Comparison of ENCODE assay signal across 8 mouse cellular contexts in genomic region chr6:72900952-72901351, GRCm38 (mm10). TPM values are rescaled to one million over a fixed set of nuclear protein-coding genes. Genes with fewer than 3 reads are reported as not detected.
DNase-seq lines count a peak whose midpoint lies in the region; ATAC-seq and TF ChIP-seq lines count a peak whose summit lies in the region.

No protein-coding gene starts in this region.

- intact Hi-C loops in gastrocnemius, adult 2 months (cut with DNase I), result no loop called here

- H3K27ac ChIP-seq in gastrocnemius, adult 2 months, result peak overlapping the region; percentile 99
- no peak overlapping the region for H3K27ac ChIP-seq in forebrain, embryonic 13.5 days
- H3K27ac ChIP-seq in liver, embryonic 14.5 days, result no peak overlapping the region

- H3K9ac ChIP-seq in forebrain, embryonic 13.5 days, result peak overlapping the region; percentile 99; the same call in 1 of the 2 replicates
- H3K9ac ChIP-seq in liver, embryonic 14.5 days (replicated peaks), result no peak overlapping the region

- no peak for DNase-seq in gastrocnemius, adult 2 months
- DNase-seq in gastrocnemius, adult 8-10 months (ENCODE audit: low spot score in 2 of 2), result no peak
- DNase-seq in ES-CJ7 (ENCODE audit: low read depth, low spot score), result peak; percentile 96
- no peak for DNase-seq in liver, embryonic 14.5 days (ENCODE audit: low read depth in 3 of 3, low spot score in 3 of 3)
- DNase-seq in spleen, adult 18-20 months, result no peak
- no peak for DNase-seq in thymus, adult 18-20 months
- no peak for DNase-seq in lung, postnatal 25 days (ENCODE audit: low spot score)

- TF ChIP-seq EP300 in liver, embryonic 14.5 days (IDR thresholded peaks at IDR 0.05; ENCODE audit: low read depth), result no peak

- H3K4me1 ChIP-seq in forebrain, embryonic 13.5 days, result peaks cover 29% of the 10 kb centered on the region
- H3K4me1 ChIP-seq in liver, embryonic 14.5 days (replicated peaks; ENCODE audit: control insufficient read depth in 2 of 2, insufficient read depth in 2 of 2, low read length in 1 of 2), result peaks cover 7 to 14% of the 10 kb centered on the region in 2 experiments

- no peak for ATAC-seq in forebrain, embryonic 13.5 days
- ATAC-seq in liver, embryonic 14.5 days (ENCODE audit: insufficient read depth), result no peak

- no peaks in the 10 kb centered on the region for H3K9me3 ChIP-seq in forebrain, embryonic 13.5 days (replicated peaks)
- no peaks in the 10 kb centered on the region for H3K9me3 ChIP-seq in liver, embryonic 14.5 days (ENCODE audit: control insufficient read depth, low read length)

- peak overlapping the region; percentile 78 for H3K4me2 ChIP-seq in forebrain, embryonic 13.5 days
- peak overlapping the region; percentile 92 for H3K4me2 ChIP-seq in liver, embryonic 14.5 days (ENCODE audit: low read depth)

- H3K4me3 ChIP-seq in gastrocnemius, adult 2 months, result peak overlapping the region; percentile 98
- H3K4me3 ChIP-seq in forebrain, embryonic 13.5 days, result peak overlapping the region; percentile 97
- peak overlapping the region; percentile 77 to 78; a peak in 3 of 4 replicates for H3K4me3 ChIP-seq in liver, embryonic 14.5 days (ENCODE audit: insufficient read depth in 1 of 2, low read depth in 2 of 2, low read length in 2 of 2)

- no peaks in the 10 kb centered on the region for H3K27me3 ChIP-seq in forebrain, embryonic 13.5 days
- H3K27me3 ChIP-seq in liver, embryonic 14.5 days (ENCODE audit: control insufficient read depth, insufficient read depth, low read length), result no peaks in the 10 kb centered on the region

- no peaks in the 10 kb centered on the region for H3K36me3 ChIP-seq in forebrain, embryonic 13.5 days (ENCODE audit: poor library complexity, severe bottlenecking)
- H3K36me3 ChIP-seq in liver, embryonic 14.5 days (replicated peaks; ENCODE audit: control insufficient read depth, insufficient read depth, low read depth), result peaks cover 3% of the 10 kb centered on the region; the same call in 1 of the 2 replicates

- WGBS in forebrain, embryonic 13.5 days, result 64% methylated on average over 7 of the region's 7 CpGs
- WGBS in liver, embryonic 14.5 days (ENCODE audit: insufficient replicate concordance), result 48% methylated on average over 7 of the region's 7 CpGs

- no peak for TF ChIP-seq CTCF in gastrocnemius, adult 2 months (IDR thresholded peaks at IDR 0.05)
- no peak for TF ChIP-seq CTCF in liver, embryonic 14.5 days (IDR thresholded peaks at IDR 0.05; ENCODE audit: low read depth)

RNA-seq across cellular contexts. Expression of gene Kcmf1, which starts 1.2 kb away (rescaled TPM):
- 100 to 1,000 TPM; 155 to 192 TPM for total RNA-seq in gastrocnemius, adult 2 months (2021)
- 100 to 1,000 TPM; 181 to 260 (median 210) TPM for total RNA-seq in gastrocnemius, adult 8-10 months (2022)
- polyA plus RNA-seq in forebrain, embryonic 13.5 days (2015; fragmentation: Nextera tagmentation; extraction: Ambion mirVana), result 28.4 and 28.8 TPM in 2 replicates
- 23.1 and 27.7 TPM in 2 replicates for polyA plus RNA-seq in liver, embryonic 14.5 days (2012; rRNA removed)
- 29.5 and 34.4 TPM in 2 replicates for polyA plus RNA-seq in liver, embryonic 14.5 days (2014; fragmentation: Nextera tagmentation; extraction: Ambion mirVana)

RNA-seq across cellular contexts. Expression of gene Tmsb10, which starts 57.6 kb away (rescaled TPM):
- total RNA-seq in gastrocnemius, adult 2 months (2021), result 10 to 100 TPM; 30.1 to 67.9 TPM
- 10 to 100 TPM; 16.2 to 39.9 (median 26.6) TPM for total RNA-seq in gastrocnemius, adult 8-10 months (2022)
- 3,443 and 4,664 TPM in 2 replicates for polyA plus RNA-seq in forebrain, embryonic 13.5 days (2015; fragmentation: Nextera tagmentation; extraction: Ambion mirVana)
- polyA plus RNA-seq in liver, embryonic 14.5 days (2012; rRNA removed), result 27.9 and 131 TPM in 2 replicates
- 185 and 210 TPM in 2 replicates for polyA plus RNA-seq in liver, embryonic 14.5 days (2014; fragmentation: Nextera tagmentation; extraction: Ambion mirVana)
